Mouse (Mus musculus): ENCODE data around the gene Eif2ak3. TPM values are rescaled to one million over a fixed set of nuclear protein-coding genes. Genes with fewer than 3 reads are reported as not detected.
"Not testable (repeated sequence)": the region's sequence is repeated elsewhere in the genome, so short reads cannot be mapped to it uniquely, and the experiment has no call there.

Gene Eif2ak3
- polyA plus RNA-seq, 2 experiments: 2.3 to 3.3 TPM

- Histone ChIP-seq H3K27ac (no peak overlapping the region), H3K4me1 (replicated peaks; ENCODE audit: control insufficient read depth in 2 of 2, insufficient read depth in 2 of 2, low read length in 1 of 2) (peaks cover 8 to 21% of the 10 kb centered on the region in 2 experiments), H3K27me3 (ENCODE audit: control insufficient read depth, insufficient read depth, low read length) (no peaks in the 10 kb centered on the region), H3K36me3 (replicated peaks; ENCODE audit: control insufficient read depth, insufficient read depth, low read depth) (no peaks in the 10 kb centered on the region), H3K4me3 (ENCODE audit: insufficient read depth in 1 of 2, low read depth in 2 of 2, low read length in 2 of 2) (no peak overlapping the region), H3K9me3 (ENCODE audit: control insufficient read depth, low read length) (no peaks in the 10 kb centered on the region), H3K4me2 (ENCODE audit: low read depth) (no peak overlapping the region), H3K9ac (replicated peaks) (no peak overlapping the region)
- 60% methylated on average over 2 of the region's 2 CpGs for WGBS (ENCODE audit: insufficient replicate concordance)
- DNase-seq (ENCODE audit: low read depth in 3 of 3, low spot score in 3 of 3) (no peak), ATAC-seq (ENCODE audit: insufficient read depth) (no peak)
- TF ChIP-seq CTCF (IDR thresholded peaks at IDR 0.05; ENCODE audit: low read depth) (no peak), EP300 (IDR thresholded peaks at IDR 0.05; ENCODE audit: low read depth) (no peak)
Measured at GRCm38 (mm10) chr6:70821566-70821965, 22.7 kb upstream of the Eif2ak3 start.

GRCm38 (mm10) chr6:70822386-70822910 is 21.9 kb upstream of the Eif2ak3 start:
- ATAC-seq (ENCODE audit: insufficient read depth): no peak
- Histone ChIP-seq H3K4me1 (replicated peaks; ENCODE audit: control insufficient read depth in 2 of 2, insufficient read depth in 2 of 2, low read length in 1 of 2) (peaks cover 8 to 21% of the 10 kb centered on the region in 2 experiments), H3K9ac (replicated peaks) (no peak overlapping the region), H3K27me3 (ENCODE audit: control insufficient read depth, insufficient read depth, low read length) (no peaks in the 10 kb centered on the region), H3K27ac (no peak overlapping the region), H3K4me2 (ENCODE audit: low read depth) (no peak overlapping the region), H3K4me3 (ENCODE audit: insufficient read depth in 1 of 2, low read depth in 2 of 2, low read length in 2 of 2) (no peak overlapping the region), H3K9me3 (ENCODE audit: control insufficient read depth, low read length) (no peaks in the 10 kb centered on the region), H3K36me3 (replicated peaks; ENCODE audit: control insufficient read depth, insufficient read depth, low read depth) (no peaks in the 10 kb centered on the region)
- WGBS (ENCODE audit: insufficient replicate concordance): 36% methylated on average over 5 of the region's 5 CpGs
- TF ChIP-seq EP300 (IDR thresholded peaks at IDR 0.05; ENCODE audit: low read depth): 0 out of 2 replicates have a peak, but pooled peaks have one; percentile 34
- no peak for TF ChIP-seq CTCF (IDR thresholded peaks at IDR 0.05; ENCODE audit: low read depth)
- no peak for DNase-seq (ENCODE audit: low read depth in 3 of 3, low spot score in 3 of 3)

- not testable (repeated sequence) for H3K9ac ChIP-seq (replicated peaks); DNase-seq (ENCODE audit: low read depth in 3 of 3, low spot score in 3 of 3)
- 77% methylated on average over 4 of the region's 4 CpGs for WGBS (ENCODE audit: insufficient replicate concordance)
Measured at GRCm38 (mm10) chr6:70823277-70823676, 21.0 kb upstream of the Eif2ak3 start.

DNA sequence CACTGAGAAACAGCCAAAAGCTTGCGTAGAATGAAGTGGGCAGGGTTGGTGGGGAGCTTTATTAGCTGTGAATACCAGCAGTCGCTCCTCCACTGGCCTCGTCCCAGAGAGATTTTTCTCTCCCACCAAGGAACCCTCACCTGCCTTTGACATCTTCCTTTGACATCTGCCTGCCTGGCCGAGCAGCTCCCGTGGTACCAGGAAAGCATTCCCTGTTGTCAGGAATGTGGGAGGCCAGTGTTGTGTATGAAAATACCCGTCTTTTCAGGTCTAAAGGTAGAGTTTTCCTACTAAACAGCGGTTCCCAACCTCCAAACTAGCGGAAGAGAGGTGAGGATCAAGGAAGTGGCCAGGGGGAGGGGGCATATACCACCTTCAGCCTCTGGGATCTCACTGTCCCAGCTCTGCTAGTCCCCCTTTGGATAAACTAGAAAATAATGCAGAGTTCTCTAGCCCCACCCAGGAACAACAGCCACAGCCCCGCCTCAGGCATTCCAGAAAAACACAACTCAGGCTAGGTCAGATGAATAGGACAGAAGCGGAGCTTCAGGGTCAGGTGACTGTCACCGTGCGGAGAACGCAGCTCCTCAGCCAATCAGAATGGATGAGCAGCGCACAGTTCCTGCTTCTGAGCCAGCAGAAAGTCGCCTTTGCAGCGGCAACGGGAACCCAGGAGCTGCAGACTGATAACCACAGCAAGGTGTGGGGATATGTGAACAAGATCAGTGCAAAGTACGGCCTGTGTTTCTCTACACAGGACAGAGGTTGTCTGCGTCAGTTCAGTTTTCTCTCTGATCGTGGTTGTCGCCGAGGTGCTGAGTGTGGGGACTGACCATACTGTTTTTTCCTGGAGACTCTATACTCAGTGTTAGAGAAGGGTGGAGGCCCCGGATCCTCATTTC is 20.0 kb upstream of the Eif2ak3 start:
- H3K9ac ChIP-seq (replicated peaks): peak overlapping the region; percentile 69
- H3K36me3 ChIP-seq (replicated peaks; ENCODE audit: control insufficient read depth, insufficient read depth, low read depth): no peaks in the 10 kb centered on the region
- H3K4me2 ChIP-seq (ENCODE audit: low read depth): peak overlapping the region; percentile 89
- DNase-seq (ENCODE audit: low read depth in 3 of 3, low spot score in 3 of 3) (peak; percentile 69 to 70 (median 70)), ATAC-seq (ENCODE audit: insufficient read depth) (peak; percentile 96)
- WGBS (ENCODE audit: insufficient replicate concordance): 12% methylated on average over 23 of the region's 23 CpGs
- peak overlapping the region; percentile 72 for H3K27ac ChIP-seq
- peak overlapping the region; percentile 52 to 54 for H3K4me3 ChIP-seq (ENCODE audit: insufficient read depth in 1 of 2, low read depth in 2 of 2, low read length in 2 of 2)
- no peaks in the 10 kb centered on the region for H3K9me3 ChIP-seq (ENCODE audit: control insufficient read depth, low read length)
- H3K27me3 ChIP-seq (ENCODE audit: control insufficient read depth, insufficient read depth, low read length): no peaks in the 10 kb centered on the region
- H3K4me1 ChIP-seq (replicated peaks; ENCODE audit: control insufficient read depth in 2 of 2, insufficient read depth in 2 of 2, low read length in 1 of 2): peaks cover 8 to 21% of the 10 kb centered on the region in 2 experiments
- no peak for TF ChIP-seq EP300 (IDR thresholded peaks at IDR 0.05; ENCODE audit: low read depth)
- no peak for TF ChIP-seq CTCF (IDR thresholded peaks at IDR 0.05; ENCODE audit: low read depth)

More at GRCm38 (mm10) chr6:70823277-70823676, 21.0 kb upstream of the Eif2ak3 start:
- not testable (repeated sequence) for H3K4me3 ChIP-seq (ENCODE audit: insufficient read depth in 1 of 2, low read depth in 2 of 2, low read length in 2 of 2); H3K9me3 ChIP-seq (ENCODE audit: control insufficient read depth, low read length); H3K4me2 ChIP-seq (ENCODE audit: low read depth); H3K27me3 ChIP-seq (ENCODE audit: control insufficient read depth, insufficient read depth, low read length); H3K36me3 ChIP-seq (replicated peaks; ENCODE audit: control insufficient read depth, insufficient read depth, low read depth); H3K27ac ChIP-seq; ATAC-seq (ENCODE audit: insufficient read depth)
- H3K4me1 ChIP-seq (replicated peaks; ENCODE audit: control insufficient read depth in 2 of 2, insufficient read depth in 2 of 2, low read length in 1 of 2): peaks cover 8 to 21% of the 10 kb centered on the region in 2 experiments

GRCm38 (mm10) chr6:70824987-70825337 is 19.4 kb upstream of the Eif2ak3 start:
- no peaks in the 10 kb centered on the region for H3K27me3 ChIP-seq (ENCODE audit: control insufficient read depth, insufficient read depth, low read length)
- peaks cover 8 to 21% of the 10 kb centered on the region in 2 experiments for H3K4me1 ChIP-seq (replicated peaks; ENCODE audit: control insufficient read depth in 2 of 2, insufficient read depth in 2 of 2, low read length in 1 of 2)
- no peak for ATAC-seq (ENCODE audit: insufficient read depth)
- 24% methylated on average over 4 of the region's 4 CpGs for WGBS (ENCODE audit: insufficient replicate concordance)
- peak overlapping the region; percentile 89 for H3K4me2 ChIP-seq (ENCODE audit: low read depth)
- H3K9me3 ChIP-seq (ENCODE audit: control insufficient read depth, low read length): no peaks in the 10 kb centered on the region
- H3K9ac ChIP-seq (replicated peaks): no peak overlapping the region; the same call in 1 of the 2 replicates
- H3K4me3 ChIP-seq (ENCODE audit: insufficient read depth in 1 of 2, low read depth in 2 of 2, low read length in 2 of 2): peak overlapping the region in 1 of 2 experiments; percentile 54; a peak in 2 of 4 replicates
- H3K36me3 ChIP-seq (replicated peaks; ENCODE audit: control insufficient read depth, insufficient read depth, low read depth): no peaks in the 10 kb centered on the region
- DNase-seq (ENCODE audit: low read depth in 3 of 3, low spot score in 3 of 3): no peak
- no peak overlapping the region for H3K27ac ChIP-seq
- no peak for TF ChIP-seq EP300 (IDR thresholded peaks at IDR 0.05; ENCODE audit: low read depth)
- TF ChIP-seq CTCF (IDR thresholded peaks at IDR 0.05; ENCODE audit: low read depth): no peak
